Mouse (Mus musculus): ENCODE measurements around the gene Dlx6. TPM values are rescaled to one million over a fixed set of nuclear protein-coding genes. Genes with fewer than 3 reads are reported as not detected.

Gene Dlx6
- total RNA-seq (2021) = 1 to 10 TPM; 7.5 to 9.1 TPM
- long read RNA-seq = 0 reads

- DNase-seq (ENCODE audit: low spot score in 2 of 2) = no peak
Measured at GRCm38 (mm10) chr6:6863160-6863870, at the start of gene Dlx6. Dlx6 (plus strand) TSS chr6:6863334.

- no peak for DNase-seq (ENCODE audit: low spot score in 2 of 2)
Measured at GRCm38 (mm10) chr6:6816821-6817220, 46.3 kb upstream of the Dlx6 start.

GRCm38 (mm10) chr6:6818036-6818788 is 44.9 kb upstream of the Dlx6 start:
- no peak for DNase-seq (ENCODE audit: low spot score in 2 of 2)

- DNase-seq (ENCODE audit: low spot score in 2 of 2) = no peak
Measured at GRCm38 (mm10) chr6:6819134-6819533, 44.0 kb upstream of the Dlx6 start.

GRCm38 (mm10) chr6:6825313-6825712 is 37.8 kb upstream of the Dlx6 start:
- no peak for DNase-seq (ENCODE audit: low spot score in 2 of 2)

GRCm38 (mm10) chr6:6826861-6827260 is 36.3 kb upstream of the Dlx6 start:
- DNase-seq (ENCODE audit: low spot score in 2 of 2) = no peak

GRCm38 (mm10) chr6:6830446-6830845 is 32.7 kb upstream of the Dlx6 start:
- no peak for DNase-seq (ENCODE audit: low spot score in 2 of 2)

GRCm38 (mm10) chr6:6833301-6833700 is 29.8 kb upstream of the Dlx6 start:
- DNase-seq (ENCODE audit: low spot score in 2 of 2) = no peak

- DNase-seq (ENCODE audit: low spot score in 2 of 2) = no peak
Measured at GRCm38 (mm10) chr6:6848541-6848940, 14.6 kb upstream of the Dlx6 start.

GRCm38 (mm10) chr6:6849744-6850143 is 13.4 kb upstream of the Dlx6 start:
- no peak for DNase-seq (ENCODE audit: low spot score in 2 of 2)

- no peak for DNase-seq (ENCODE audit: low spot score in 2 of 2)
Measured at GRCm38 (mm10) chr6:6850324-6851060, 12.6 kb upstream of the Dlx6 start.

- DNase-seq (ENCODE audit: low spot score in 2 of 2) = no peak
Measured at GRCm38 (mm10) chr6:6851166-6851565, 12.0 kb upstream of the Dlx6 start.

- no peak for DNase-seq (ENCODE audit: low spot score in 2 of 2)
Measured at GRCm38 (mm10) chr6:6852944-6853343, 10.2 kb upstream of the Dlx6 start.

- no peak for DNase-seq (ENCODE audit: low spot score in 2 of 2)
Measured at GRCm38 (mm10) chr6:6854176-6854575, 9.0 kb upstream of the Dlx6 start.

GRCm38 (mm10) chr6:6854902-6855745 is 8.0 kb upstream of the Dlx6 start:
- DNase-seq (ENCODE audit: low spot score in 2 of 2) = no peak

- no peak for DNase-seq (ENCODE audit: low spot score in 2 of 2)
Measured at GRCm38 (mm10) chr6:6855746-6856185, 7.4 kb upstream of the Dlx6 start.

- DNase-seq (ENCODE audit: low spot score in 2 of 2) = no peak
Measured at GRCm38 (mm10) chr6:6856316-6856715, 6.8 kb upstream of the Dlx6 start.

GRCm38 (mm10) chr6:6856881-6857280 is 6.3 kb upstream of the Dlx6 start:
- no peak for DNase-seq (ENCODE audit: low spot score in 2 of 2)

- no peak for DNase-seq (ENCODE audit: low spot score in 2 of 2)
Measured at GRCm38 (mm10) chr6:6857766-6858165, 5.4 kb upstream of the Dlx6 start.

GRCm38 (mm10) chr6:6858571-6858970 is 4.6 kb upstream of the Dlx6 start:
- DNase-seq (ENCODE audit: low spot score in 2 of 2) = no peak
